Mouse (Mus musculus) heart, adult 2 months (tissue): ENCODE results near the gene Ttyh3. TPM values are rescaled to one million over a fixed set of nuclear protein-coding genes. Genes with fewer than 3 reads are reported as not detected.

Experiments
- DNase-seq, 2 experiments: peaks; one replicate each; pipeline ENCODE4 v3.0.0; 2021
- H3K27ac ChIP-seq: fragments of 200-600 bp; 2 replicates; pipeline ENCODE4 v1.8.1; 2022
- H3K27me3 ChIP-seq: fragments of 200-500 bp; 2 replicates; pipeline ENCODE4 v1.6.1; 2012; ENCODE audit warnings: mild to moderate bottlenecking, low read length, inconsistent platforms, mixed read lengths; ENCODE audit not compliant: control insufficient read depth, insufficient read depth
- H3K36me3 ChIP-seq: fragments of 200-500 bp; 2 replicates; pipeline ENCODE4 v1.6.1; 2012; ENCODE audit warnings: low read length, inconsistent platforms; ENCODE audit not compliant: control insufficient read depth, insufficient read depth
- H3K4me1 ChIP-seq: fragments of 200-500 bp; 2 replicates; pipeline ENCODE4 v1.6.1; 2011; ENCODE audit warnings: low read length; ENCODE audit not compliant: control insufficient read depth, insufficient read depth
- H3K4me3 ChIP-seq: fragments of 200-600 bp; 2 replicates; pipeline ENCODE4 v1.8.1; 2022
- H3K79me2 ChIP-seq: fragments of 200-500 bp; replicated peaks from 2 replicates; pipeline ENCODE4 v1.6.1; 2012; ENCODE audit warnings: mild to moderate bottlenecking, inconsistent platforms, low read length, moderate library complexity, mixed read lengths; ENCODE audit not compliant: control insufficient read depth, insufficient read depth
- H3K9ac ChIP-seq: fragments of 200-500 bp; 2 replicates; pipeline ENCODE4 v1.6.1; 2012; ENCODE audit warnings: low read depth, mild to moderate bottlenecking, control low read depth, inconsistent platforms, low read length, mixed read lengths
- CTCF ChIP-seq: fragments of 200-600 bp; IDR thresholded peaks from 2 replicates; pipeline ENCODE4 v1.8.1; 2022; ENCODE audit warnings: antibody characterized with exemption, mild to moderate bottlenecking, moderate library complexity
- EP300 ChIP-seq: fragments of 200-500 bp; IDR thresholded peaks from 2 replicates; pipeline ENCODE4 v1.6.1; 2011; ENCODE audit warnings: low read depth, low read length, control low read depth; ENCODE audit not compliant: insufficient read depth
- POLR2A ChIP-seq: fragments of 200-500 bp; IDR thresholded peaks from 2 replicates; pipeline ENCODE4 v1.6.1; 2011; ENCODE audit warnings: mild to moderate bottlenecking, low read depth, low read length, control low read depth; ENCODE audit not compliant: insufficient read depth
- WGBS: fragments of 180-500 bp; shearing (Covaris S2); methylation state at CpG from one replicate; pipeline ENCODE4 v1.1.7; 2018; 5-methylcytosine and 5-hydroxymethylcytosine counted together
- intact Hi-C: fragments of 180-260 bp; cut with DNase I; formaldehyde crosslinking; loops from one replicate; pipeline ENCODE4 v1.15.1; 2025
- polyA plus RNA-seq: library from polyadenylated mRNA; depleted of rRNA; stranded (reverse); fragments of >200 nt; gene quantifications from 2 replicates; pipeline ENCODE4 v1.2.3, GENCODE M21; 2012
- total RNA-seq, 2 experiments: library from RNA; stranded (reverse); gene quantifications; 2 replicates each; pipeline ENCODE4 v1.2.3; 2021

Ttyh3 gene
- total and polyA plus RNA-seq, 3 experiments: 10.6 to 14.6 (median 11.0) TPM

- WGBS: 89% methylated on average over 6 of the region's 6 CpGs
- no peak overlapping the region for H3K9ac ChIP-seq
- DNase-seq: no peak
- H3K27ac ChIP-seq: no peak overlapping the region
- TF ChIP-seq CTCF (no peak), POLR2A (no peak)
- no peak overlapping the region for H3K4me3 ChIP-seq
- peaks cover 16% of the 10 kb centered on the region for H3K4me1 ChIP-seq
- H3K27me3 ChIP-seq: no peaks in the 10 kb centered on the region
- intact Hi-C loops: no loop called here
- no peaks in the 10 kb centered on the region; the same call in 1 of the 2 replicates for H3K79me2 ChIP-seq
- no peaks in the 10 kb centered on the region for H3K36me3 ChIP-seq
Observed at GRCm38 (mm10) chr5:140638484-140638883, 10.3 kb downstream of the Ttyh3 start.

GRCm38 (mm10) chr5:140637989-140638388 is 10.8 kb downstream of the Ttyh3 start:
- Histone ChIP-seq H3K9ac (no peak overlapping the region), H3K79me2 (no peaks in the 10 kb centered on the region; the same call in 1 of the 2 replicates), H3K4me3 (no peak overlapping the region), H3K36me3 (no peaks in the 10 kb centered on the region), H3K4me1 (peaks cover 16% of the 10 kb centered on the region), H3K27ac (peak overlapping the region; percentile 76; the same call in 1 of the 2 replicates), H3K27me3 (no peaks in the 10 kb centered on the region)
- 79% methylated on average over 3 of the region's 3 CpGs for WGBS
- TF ChIP-seq EP300 (no peak), POLR2A (no peak), CTCF (no peak)
- DNase-seq: no peak
- intact Hi-C loops: no loop called here

GRCm38 (mm10) chr5:140637058-140637410 is 11.8 kb downstream of the Ttyh3 start:
- 55% methylated on average over 6 of the region's 6 CpGs for WGBS
- no peak overlapping the region for H3K4me3 ChIP-seq
- peak overlapping the region; percentile 76 for H3K27ac ChIP-seq
- H3K36me3 ChIP-seq: no peaks in the 10 kb centered on the region
- DNase-seq: peak in 1 of 2 experiments; percentile 37
- intact Hi-C loops: no loop called here
- H3K27me3 ChIP-seq: no peaks in the 10 kb centered on the region
- no peaks in the 10 kb centered on the region; the same call in 1 of the 2 replicates for H3K79me2 ChIP-seq
- H3K9ac ChIP-seq: no peak overlapping the region
- H3K4me1 ChIP-seq: peaks cover 16% of the 10 kb centered on the region
- TF ChIP-seq CTCF (no peak), EP300 (no peak), POLR2A (no peak)

- Histone ChIP-seq H3K79me2 (no peaks in the 10 kb centered on the region; the same call in 1 of the 2 replicates), H3K27me3 (no peaks in the 10 kb centered on the region), H3K27ac (peak overlapping the region; percentile 76), H3K4me1 (peaks cover 15% of the 10 kb centered on the region), H3K36me3 (no peaks in the 10 kb centered on the region), H3K9ac (no peak overlapping the region), H3K4me3 (no peak overlapping the region)
- DNase-seq: peak in 1 of 2 experiments; percentile 49
- 62% methylated on average over 7 of the region's 7 CpGs for WGBS
- TF ChIP-seq EP300 (peak; percentile 64), CTCF (peak; percentile 37), POLR2A (no peak)
- intact Hi-C loops: no loop called here
Observed at GRCm38 (mm10) chr5:140636316-140637057, 12.3 kb downstream of the Ttyh3 start.

GRCm38 (mm10) chr5:140634798-140635722 is 13.8 kb downstream of the Ttyh3 start:
- Histone ChIP-seq H3K4me1 (peaks cover 8% of the 10 kb centered on the region), H3K9ac (no peak overlapping the region), H3K36me3 (no peaks in the 10 kb centered on the region), H3K4me3 (no peak overlapping the region), H3K27ac (no peak overlapping the region), H3K79me2 (no peaks in the 10 kb centered on the region), H3K27me3 (no peaks in the 10 kb centered on the region)
- intact Hi-C loops: no loop called here
- TF ChIP-seq POLR2A (no peak), EP300 (no peak), CTCF (no peak)
- DNase-seq: no peak
- WGBS: 97% methylated on average over 26 of the region's 26 CpGs

GRCm38 (mm10) chr5:140633432-140633831 is 15.4 kb downstream of the Ttyh3 start:
- Histone ChIP-seq H3K27me3 (no peaks in the 10 kb centered on the region), H3K4me3 (no peak overlapping the region), H3K79me2 (no peaks in the 10 kb centered on the region), H3K36me3 (no peaks in the 10 kb centered on the region), H3K27ac (no peak overlapping the region), H3K9ac (no peak overlapping the region), H3K4me1 (peaks cover 6% of the 10 kb centered on the region)
- intact Hi-C loops: no loop called here
- TF ChIP-seq POLR2A (no peak), EP300 (no peak), CTCF (no peak)
- no peak for DNase-seq
- WGBS: 83% methylated on average over 7 of the region's 7 CpGs
